Mouse (Mus musculus) stomach, postnatal 0 days (tissue): ENCODE data around the gene Patj.

Experiments used
- CTCF ChIP-seq: IDR thresholded peaks from 2 replicates; pipeline ENCODE4 v1.5.1; 2016; ENCODE audit warnings: antibody characterized with exemption, low read depth, mild to moderate bottlenecking, moderate library complexity
- EP300 ChIP-seq: optimal IDR thresholded peaks from 2 replicates; pipeline ENCODE3; 2016; ENCODE audit warnings: antibody characterized with exemption

DNA sequence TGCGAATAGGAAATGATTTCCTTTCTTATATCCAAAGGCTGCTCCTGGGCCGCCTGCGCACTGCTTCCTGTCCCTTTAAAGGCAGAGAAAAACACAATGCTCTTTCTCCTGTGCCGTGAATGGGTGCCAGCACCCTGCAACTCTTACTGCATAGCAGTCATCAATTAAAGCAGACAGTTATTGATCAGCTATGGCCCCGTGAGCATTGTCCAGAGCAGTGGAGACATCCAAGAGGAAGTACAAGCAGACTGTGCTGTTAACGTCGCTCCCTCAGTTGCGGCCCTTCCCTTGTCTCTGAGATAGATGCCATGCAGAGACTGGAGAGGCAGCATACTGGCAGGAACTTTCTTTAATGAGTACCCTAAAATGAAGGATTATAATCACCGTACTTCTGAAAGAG is 292.9 kb downstream of the Patj start:
- TF ChIP-seq CTCF (no peak), EP300 (no peak)
